Mouse (Mus musculus) thymus, adult 2 months (tissue): ENCODE data around the gene Cacnb4.

ENCODE experiments used
- CTCF ChIP-seq: fragments of 200-500 bp; IDR thresholded peaks from 2 replicates; pipeline ENCODE4 v1.5.1; 2012; ENCODE audit warnings: mild to moderate bottlenecking, control low read depth, low read length, moderate library complexity, borderline replicate concordance; ENCODE audit not compliant: control insufficient read depth, poor library complexity, insufficient read depth; ENCODE audit errors: extremely low read depth
- POLR2A ChIP-seq: fragments of 200-500 bp; IDR thresholded peaks from 2 replicates; pipeline ENCODE4 v1.6.1; 2012; ENCODE audit warnings: mild to moderate bottlenecking, low read length, control low read depth, moderate library complexity; ENCODE audit not compliant: control insufficient read depth, poor library complexity, insufficient read depth; ENCODE audit errors: extremely low read depth

DNA sequence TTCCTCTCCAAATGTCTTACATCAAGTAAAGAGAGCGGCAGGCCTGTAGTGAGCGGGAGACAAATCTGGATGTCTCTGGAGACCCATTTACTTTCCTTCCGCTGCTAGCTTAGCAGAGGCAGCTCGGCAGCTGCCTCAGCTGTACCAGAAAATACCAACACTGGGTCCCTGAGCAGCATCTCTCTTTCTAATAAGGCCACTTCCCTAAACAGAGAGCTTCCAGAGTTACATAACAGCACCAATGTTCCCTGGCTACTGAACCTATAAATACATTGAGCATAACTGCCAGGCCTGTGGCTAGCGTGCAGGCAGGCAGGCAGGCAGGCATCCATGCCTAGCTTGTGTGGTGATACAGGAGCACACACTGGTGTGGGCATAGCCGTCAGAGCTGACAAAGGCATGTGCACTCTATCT is 176.8 kb downstream of the Cacnb4 start:
- no peak for TF ChIP-seq POLR2A
- TF ChIP-seq CTCF: no peak
